Mouse (Mus musculus) liver, adult 2 months (tissue): ENCODE measurements around the gene Nrxn3.

Experiments
- CTCF ChIP-seq: fragments of 200-500 bp; IDR thresholded peaks from 2 replicates; pipeline ENCODE4 v1.5.1; 2011; ENCODE audit warnings: low read depth, low read length, control low read depth
- POLR2A ChIP-seq: fragments of 200-500 bp; IDR thresholded peaks from 2 replicates; pipeline ENCODE4 v1.6.1; 2011; ENCODE audit warnings: low read length, control low read depth; ENCODE audit not compliant: insufficient read depth; ENCODE audit errors: extremely low read depth

GRCm38 (mm10) chr12:90095754-90096153 is 1373.1 kb downstream of the Nrxn3 start:
- TF ChIP-seq CTCF (no peak), POLR2A (no peak)
